Mouse (Mus musculus): ENCODE data around the gene Epha2. TPM values are rescaled to one million over a fixed set of nuclear protein-coding genes. Genes with fewer than 3 reads are reported as not detected.

The Epha2 gene
- total RNA-seq (2021) = 1 to 10 TPM; 1.4 to 1.5 TPM

DNA sequence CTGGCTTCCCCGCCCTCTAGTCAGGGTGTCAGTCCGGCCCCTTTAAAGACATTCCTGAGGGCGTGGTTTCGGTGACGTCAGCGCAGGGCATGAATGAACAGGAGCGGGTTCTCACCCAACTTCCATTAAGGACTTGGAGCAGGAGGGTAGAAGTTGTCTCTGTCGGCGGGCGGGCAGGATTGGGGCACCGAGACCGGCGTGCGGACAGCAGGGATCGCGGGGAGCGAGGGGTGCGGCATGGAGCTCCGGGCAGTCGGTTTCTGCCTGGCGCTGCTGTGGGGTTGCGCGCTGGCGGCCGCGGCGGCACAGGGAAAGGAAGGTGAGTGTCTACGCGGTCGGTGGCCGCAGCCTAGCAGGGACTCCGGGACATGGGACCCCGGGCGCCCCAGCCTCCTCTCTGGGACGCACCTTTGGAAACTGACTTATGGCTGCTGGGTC is at the start of gene Epha2:
TSS of gene Epha2 (plus strand) at position 125 of the 438 bp plus-strand sequence.
- peak; percentile 63 to 78 for DNase-seq (ENCODE audit: low spot score in 2 of 2)
- intact Hi-C loops (cut with DNase I) = no loop called here

- intact Hi-C loops (cut with DNase I) = no loop called here
- no peak for DNase-seq (ENCODE audit: low spot score in 2 of 2)
These were observed 48.4 kb upstream of the Epha2 start for GRCm38 (mm10) chr4:141252641-141253040.

- no peak for DNase-seq (ENCODE audit: low spot score in 2 of 2)
These were observed 46.8 kb upstream of the Epha2 start for GRCm38 (mm10) chr4:141254234-141254633.

DNA sequence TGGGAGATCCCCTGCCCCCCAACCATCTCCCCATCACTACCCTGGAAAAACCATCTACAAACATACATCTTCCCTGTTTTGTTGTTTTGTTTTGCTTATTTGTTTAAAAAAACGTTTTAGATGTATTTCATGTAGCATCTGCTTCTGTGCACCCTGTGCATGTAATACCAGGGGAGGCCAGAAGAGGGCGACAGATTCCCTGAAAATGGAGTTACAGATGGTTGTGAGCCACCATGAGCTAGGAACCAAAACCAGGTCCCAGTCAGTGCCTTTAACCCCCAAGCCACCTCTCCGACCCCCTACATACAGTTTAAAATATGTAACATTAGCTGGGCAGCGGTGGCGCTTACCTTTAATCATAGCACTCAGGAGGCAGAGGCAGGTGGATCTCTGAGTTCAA is 43.6 kb upstream of the Epha2 start:
- intact Hi-C loops (cut with DNase I) = no loop called here
- DNase-seq (ENCODE audit: low spot score in 2 of 2) = no peak

More at GRCm38 (mm10) chr4:141254234-141254633, 46.8 kb upstream of the Epha2 start:
- intact Hi-C loops (cut with DNase I) = no loop called here

DNA sequence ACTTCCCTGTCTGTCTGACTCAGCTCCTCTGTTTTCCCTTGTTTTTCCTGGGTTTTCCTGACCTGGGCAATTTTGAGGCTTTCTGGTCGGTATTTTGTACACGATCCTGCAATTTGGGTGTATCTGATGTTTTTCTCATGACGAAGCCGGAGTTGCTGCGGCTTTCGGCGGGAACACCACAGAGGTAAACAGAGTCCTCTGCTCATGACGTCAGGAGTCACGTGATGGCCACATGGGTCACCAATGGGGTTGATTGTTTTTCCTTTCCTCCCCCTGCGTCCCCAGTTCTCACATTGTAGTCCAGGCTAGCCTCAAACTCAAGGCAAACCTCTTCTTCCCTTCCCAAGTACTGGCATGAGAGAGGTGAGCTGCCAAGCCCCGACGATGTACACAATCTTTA is 41.6 kb upstream of the Epha2 start:
- intact Hi-C loops (cut with DNase I) = no loop called here
- DNase-seq (ENCODE audit: low spot score in 2 of 2) = no peak

DNA sequence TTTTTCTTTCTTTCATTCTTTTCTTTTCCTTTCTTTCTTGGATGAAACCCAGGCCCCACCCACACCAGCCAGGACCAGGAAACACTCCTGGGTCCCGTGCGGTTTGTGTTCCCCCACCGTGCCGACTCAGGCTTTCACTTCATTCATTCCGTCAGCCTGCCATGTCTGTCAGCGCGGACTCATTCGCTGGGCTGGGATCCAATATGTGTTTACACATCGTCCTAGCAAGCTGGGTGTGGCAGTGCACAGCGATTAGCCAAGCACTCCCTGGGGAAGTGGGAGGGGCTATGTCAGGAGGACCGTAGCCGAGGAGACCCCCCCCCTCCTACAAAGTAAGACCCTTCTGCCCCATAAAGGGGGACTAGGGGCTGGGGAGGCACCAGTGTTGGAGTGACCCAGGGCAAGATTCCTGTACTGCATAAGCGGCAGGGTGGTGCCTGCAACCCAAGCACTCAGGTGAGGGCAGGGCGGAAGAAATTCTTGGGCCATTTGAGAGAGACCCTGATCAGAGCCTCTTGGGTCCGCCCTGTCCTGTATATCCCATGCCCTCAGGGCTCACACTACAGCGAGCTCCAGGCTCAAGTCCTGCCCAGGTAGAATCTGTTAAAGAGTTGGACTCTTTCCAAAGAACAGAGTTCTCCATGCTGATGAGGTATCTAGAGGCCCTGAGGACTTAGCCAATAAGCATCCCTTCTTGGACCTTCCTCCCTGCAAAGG is 40.9 kb upstream of the Epha2 start:
- no peak for DNase-seq (ENCODE audit: low spot score in 2 of 2)
- intact Hi-C loops (cut with DNase I) = no loop called here

GRCm38 (mm10) chr4:141262906-141263637 is 38.0 kb upstream of the Epha2 start:
- no peak for DNase-seq (ENCODE audit: low spot score in 2 of 2)
- intact Hi-C loops (cut with DNase I) = no loop called here

DNA sequence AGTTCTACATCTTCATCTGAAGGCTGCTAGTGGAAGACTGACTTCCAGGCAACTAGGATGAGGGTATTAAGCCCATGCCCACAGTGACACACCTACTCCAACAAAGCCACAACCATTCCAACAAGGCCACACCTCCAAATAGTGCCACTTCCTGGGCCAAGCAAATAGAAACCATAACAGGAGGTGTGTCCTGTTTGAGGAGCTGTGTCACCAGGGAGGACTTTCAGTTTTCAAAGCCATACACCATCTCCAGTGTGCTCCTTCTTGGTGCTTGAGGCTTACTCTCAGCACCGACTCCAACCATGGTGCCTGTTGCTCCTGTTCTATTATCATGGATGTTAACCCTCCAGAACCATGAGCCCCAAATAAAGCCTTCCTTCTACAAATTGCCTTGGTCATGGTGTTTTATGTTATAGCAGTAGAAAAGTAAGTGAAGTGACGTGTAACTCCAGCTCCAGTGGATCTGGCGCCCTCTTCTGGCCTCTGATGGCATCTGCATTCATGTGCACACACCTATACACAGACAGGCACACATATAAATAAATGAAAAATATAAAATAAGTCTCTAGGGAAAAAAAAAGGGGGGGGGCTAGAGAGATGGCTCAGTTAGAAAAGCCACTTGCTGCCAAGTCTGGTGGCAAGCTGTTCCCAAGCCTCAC is 34.9 kb upstream of the Epha2 start:
- intact Hi-C loops (cut with DNase I) = loop anchor here (5.0 kb wide), 2 partner anchors 64 to 124 kb away; no protein-coding TSS in a partner anchor
- no peak for DNase-seq (ENCODE audit: low spot score in 2 of 2)

- intact Hi-C loops (cut with DNase I) = loop anchor here (5.0 kb wide), 2 partner anchors 65 to 125 kb away; no protein-coding TSS in a partner anchor
These were observed 33.8 kb upstream of the Epha2 start for GRCm38 (mm10) chr4:141267250-141267649.

GRCm38 (mm10) chr4:141267837-141268236 is 33.2 kb upstream of the Epha2 start:
- peak; percentile 63 to 69 for DNase-seq (ENCODE audit: low spot score in 2 of 2)
- intact Hi-C loops (cut with DNase I) = loop anchor here (5.0 kb wide), 2 partner anchors 66 to 126 kb away; no protein-coding TSS in a partner anchor

More at GRCm38 (mm10) chr4:141267250-141267649, 33.8 kb upstream of the Epha2 start:
- DNase-seq (ENCODE audit: low spot score in 2 of 2) = no peak

- DNase-seq (ENCODE audit: low spot score in 2 of 2) = no peak
- intact Hi-C loops (cut with DNase I) = loop anchor here (5.0 kb wide), 2 partner anchors 66 to 126 kb away; no protein-coding TSS in a partner anchor
These were observed 32.7 kb upstream of the Epha2 start for GRCm38 (mm10) chr4:141268350-141268749.

- DNase-seq (ENCODE audit: low spot score in 2 of 2) = no peak
- intact Hi-C loops (cut with DNase I) = loop anchor here (5.0 kb wide), 2 partner anchors 67 to 127 kb away; no protein-coding TSS in a partner anchor
These were observed 32.0 kb upstream of the Epha2 start for GRCm38 (mm10) chr4:141269080-141269479.

- DNase-seq (ENCODE audit: low spot score in 2 of 2) = no peak
- intact Hi-C loops (cut with DNase I) = loop anchor here (5.0 kb wide), 1 partner anchor 307 kb away; no protein-coding TSS in a partner anchor
These were observed 30.7 kb upstream of the Epha2 start for GRCm38 (mm10) chr4:141270201-141270940.

DNA sequence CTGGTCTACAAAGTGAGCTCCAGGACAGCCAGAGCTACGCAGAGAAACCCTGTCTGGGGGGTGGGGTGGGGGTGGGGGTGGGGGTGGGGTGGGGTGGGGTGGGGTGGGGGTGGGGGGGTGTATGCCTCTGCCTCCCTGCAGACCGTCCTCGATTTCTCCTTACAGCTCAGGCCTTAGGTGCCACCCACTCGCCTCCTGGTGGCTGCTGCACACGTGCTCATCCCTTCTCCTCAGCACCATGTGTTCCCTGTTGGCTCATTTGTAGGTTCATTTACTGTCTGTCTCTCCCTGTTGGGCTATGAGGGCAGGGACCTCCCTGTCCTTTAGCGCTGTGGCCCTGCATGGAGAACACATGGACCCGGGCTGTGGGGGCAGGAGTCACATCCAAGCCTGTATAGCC is 29.8 kb upstream of the Epha2 start:
- DNase-seq (ENCODE audit: low spot score in 2 of 2) = no peak

GRCm38 (mm10) chr4:141271721-141272120 is 29.3 kb upstream of the Epha2 start:
- DNase-seq (ENCODE audit: low spot score in 2 of 2) = no peak
- intact Hi-C loops (cut with DNase I) = loop anchor here (5.0 kb wide), 1 partner anchor 306 kb away; no protein-coding TSS in a partner anchor

More for the DNA sequence above, 29.8 kb upstream of the Epha2 start:
- intact Hi-C loops (cut with DNase I) = loop anchor here (5.0 kb wide), 1 partner anchor 306 kb away; no protein-coding TSS in a partner anchor

DNA sequence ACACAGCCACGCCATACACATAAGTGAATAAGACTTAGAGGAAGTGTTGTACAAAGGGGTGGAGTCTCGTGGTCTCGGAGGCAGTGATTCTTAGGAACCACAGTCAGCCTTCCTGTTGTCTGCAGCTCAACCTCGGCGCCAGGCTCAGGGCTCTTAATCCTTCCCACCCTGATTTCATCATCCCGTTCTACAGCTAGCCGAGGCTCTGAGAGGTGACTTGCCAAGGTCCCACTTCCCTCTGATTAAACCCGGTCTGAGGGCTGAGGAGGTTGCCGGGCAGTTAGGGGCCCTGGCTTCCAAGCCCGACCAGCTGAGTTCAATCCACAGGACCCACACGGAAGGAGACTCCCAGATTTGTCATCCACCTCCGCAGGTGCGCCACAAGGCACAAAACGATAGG is 28.2 kb upstream of the Epha2 start:
- no peak for DNase-seq (ENCODE audit: low spot score in 2 of 2)
- intact Hi-C loops (cut with DNase I) = loop anchor here (1.0 to 5.0 kb wide), 2 partner anchors 90 to 304 kb away; no protein-coding TSS in a partner anchor

- DNase-seq (ENCODE audit: low spot score in 2 of 2) = peak; percentile 76 to 79
- intact Hi-C loops (cut with DNase I) = loop anchor here (1.0 to 5.0 kb wide), 2 partner anchors 90 to 304 kb away; no protein-coding TSS in a partner anchor
These were observed 27.7 kb upstream of the Epha2 start for GRCm38 (mm10) chr4:141273296-141273695.

GRCm38 (mm10) chr4:141274485-141275341 is 26.3 kb upstream of the Epha2 start:
- intact Hi-C loops (cut with DNase I) = loop anchor here (5.0 kb wide), 1 partner anchor 303 kb away; no protein-coding TSS in a partner anchor
- no peak for DNase-seq (ENCODE audit: low spot score in 2 of 2)
